Mouse (Mus musculus) stomach, postnatal 0 days (tissue): ENCODE data around the gene Ccdc167.

Experiments
- CTCF ChIP-seq: IDR thresholded peaks from 2 replicates; pipeline ENCODE4 v1.5.1; 2016; ENCODE audit warnings: antibody characterized with exemption, low read depth, mild to moderate bottlenecking, moderate library complexity
- EP300 ChIP-seq: optimal IDR thresholded peaks from 2 replicates; pipeline ENCODE3; 2016; ENCODE audit warnings: antibody characterized with exemption

DNA sequence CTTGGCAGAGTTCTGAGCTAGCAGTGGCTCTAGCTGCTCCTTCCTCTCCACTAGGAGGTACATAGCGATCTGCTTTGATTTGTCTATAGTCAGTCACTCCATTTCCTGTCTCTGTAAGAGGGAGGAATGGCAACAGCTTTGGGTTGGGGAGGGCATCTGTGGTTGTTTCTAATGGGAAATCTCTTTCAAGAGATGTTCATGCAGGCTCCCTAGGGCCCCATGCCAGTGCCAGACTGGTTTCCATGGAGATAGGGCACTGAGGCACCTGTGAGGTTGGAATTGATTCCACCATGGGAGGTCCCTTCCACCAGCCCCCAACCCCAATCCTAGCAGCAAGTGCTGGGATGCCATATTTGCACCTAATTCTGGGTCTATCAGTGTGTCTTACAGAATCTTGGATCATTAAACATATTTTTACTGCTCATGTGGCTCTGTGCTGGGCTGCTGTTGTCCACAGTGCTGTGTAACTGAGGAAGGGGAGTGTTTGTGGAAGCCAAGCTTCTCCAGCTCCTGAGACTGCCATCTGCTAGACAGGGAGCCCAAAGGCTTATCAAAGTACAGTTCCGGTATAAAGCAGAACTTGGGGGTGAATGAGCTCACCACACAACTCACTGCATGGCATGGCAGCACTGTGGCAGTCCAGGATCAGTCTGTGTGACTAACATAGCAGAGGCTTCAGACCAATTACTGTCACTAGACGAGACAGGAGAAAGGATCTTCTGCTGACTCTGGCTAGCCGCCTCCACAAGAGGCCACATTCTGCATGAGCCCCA lies 13.7 kb downstream of the Ccdc167 start:
- no peak for TF ChIP-seq CTCF
- no peak for TF ChIP-seq EP300
